Mouse (Mus musculus) regulatory T cell (primary cell): ENCODE measurements around the gene Nol12.

Experiments used
- in situ Hi-C: fragments of 300-600 bp; cut with MboI, MseI; formaldehyde crosslinking; loops from one replicate; pipeline ENCODE4 v1.15.1; 2025; ENCODE audit warnings: high pct_unique_total_duplicates

The Nol12 gene

GRCm38 (mm10) chr15:78934784-78935320, at the start of gene Nol12:
Gene Nol12, plus strand, starts transcription at chr15:78934933.
- in situ Hi-C loops, result no loop called here

GRCm38 (mm10) chr15:78889401-78889853, 45.3 kb upstream of the Nol12 start:
- in situ Hi-C loops, result loop anchor here (25.0 kb wide), 1 partner anchor 1102 kb away; no protein-coding TSS in a partner anchor

GRCm38 (mm10) chr15:78892440-78892839, 42.3 kb upstream of the Nol12 start:
- in situ Hi-C loops, result loop anchor here (25.0 kb wide), 1 partner anchor 1105 kb away; no protein-coding TSS in a partner anchor

GRCm38 (mm10) chr15:78894726-78895125, 40.0 kb upstream of the Nol12 start:
- in situ Hi-C loops, result loop anchor here (25.0 kb wide), 1 partner anchor 1107 kb away; no protein-coding TSS in a partner anchor

- in situ Hi-C loops, result loop anchor here (25.0 kb wide), 1 partner anchor 1108 kb away; no protein-coding TSS in a partner anchor
These were observed 39.0 kb upstream of the Nol12 start for GRCm38 (mm10) chr15:78895741-78896140.

GRCm38 (mm10) chr15:78896149-78896548, 38.6 kb upstream of the Nol12 start:
- in situ Hi-C loops, result loop anchor here (25.0 kb wide), 1 partner anchor 1109 kb away; no protein-coding TSS in a partner anchor

- in situ Hi-C loops, result loop anchor here (25.0 kb wide), 1 partner anchor 1110 kb away; no protein-coding TSS in a partner anchor
These were observed 37.2 kb upstream of the Nol12 start for GRCm38 (mm10) chr15:78897488-78897887.

- in situ Hi-C loops, result loop anchor here (25.0 kb wide), 1 partner anchor 1111 kb away; no protein-coding TSS in a partner anchor
These were observed 36.2 kb upstream of the Nol12 start for GRCm38 (mm10) chr15:78898507-78899001.

- in situ Hi-C loops, result loop anchor here (25.0 kb wide), 1 partner anchor 1112 kb away; no protein-coding TSS in a partner anchor
These were observed 35.4 kb upstream of the Nol12 start, which contains the start of gene Gm49510 for GRCm38 (mm10) chr15:78899409-78899739. Gene Gm49510, plus strand, starts transcription at chr15:78899667.

- in situ Hi-C loops, result loop anchor here (25.0 kb wide), 1 partner anchor 1113 kb away; no protein-coding TSS in a partner anchor
These were observed 34.8 kb upstream of the Nol12 start, which contains the start of gene Sh3bp1 for GRCm38 (mm10) chr15:78899740-78900584. Gene Sh3bp1, plus strand, starts transcription at chr15:78899768.

GRCm38 (mm10) chr15:78900585-78901421, 33.9 kb upstream of the Nol12 start:
- in situ Hi-C loops, result no loop called here

- in situ Hi-C loops, result no loop called here
These were observed 33.3 kb upstream of the Nol12 start for GRCm38 (mm10) chr15:78901422-78901789.

- in situ Hi-C loops, result no loop called here
These were observed 31.5 kb upstream of the Nol12 start for GRCm38 (mm10) chr15:78903243-78903642.

GRCm38 (mm10) chr15:78908399-78908798, 26.3 kb upstream of the Nol12 start:
- in situ Hi-C loops, result no loop called here

GRCm38 (mm10) chr15:78908982-78909381, 25.8 kb upstream of the Nol12 start:
- in situ Hi-C loops, result no loop called here

GRCm38 (mm10) chr15:78912040-78912439, 22.7 kb upstream of the Nol12 start:
- in situ Hi-C loops, result no loop called here

- in situ Hi-C loops, result no loop called here
These were observed 21.1 kb upstream of the Nol12 start, which contains the start of gene Pdxp for GRCm38 (mm10) chr15:78913632-78914090. Gene Pdxp, plus strand, starts transcription at chr15:78913919.

- in situ Hi-C loops, result no loop called here
These were observed 20.5 kb upstream of the Nol12 start for GRCm38 (mm10) chr15:78914091-78914822.

- in situ Hi-C loops, result no loop called here
These were observed 19.7 kb upstream of the Nol12 start for GRCm38 (mm10) chr15:78914823-78915659.
